Mouse (Mus musculus) MEL (cell line): ENCODE data around the gene Tnfsf14. TPM values are rescaled to one million over a fixed set of nuclear protein-coding genes. Genes with fewer than 3 reads are reported as not detected.

Experiments
- DNase-seq: peaks from one replicate; pipeline ENCODE4 v3.0.0; 2011; ENCODE audit warnings: low read depth, low spot score
- H3K27ac ChIP-seq: 2 replicates; pipeline ENCODE4 v1.5.1; 2012; ENCODE audit warnings: low read depth, mild to moderate bottlenecking, control low read depth, low read length, moderate library complexity; ENCODE audit not compliant: control insufficient read depth
- H3K27me3 ChIP-seq, 2 experiments: fragments of 150-350 bp in 1 of 2; sonication (generic) in 1 of 2; 2 replicates each; pipeline ENCODE4 v1.6.1; 2012; ENCODE audit warnings: low read length in 2 of 2, mild to moderate bottlenecking in 2 of 2, improper control_type of control experiment in 1 of 2, moderate library complexity in 1 of 2; ENCODE audit not compliant: insufficient read depth in 2 of 2, control insufficient read depth in 1 of 2
- H3K36me3 ChIP-seq, 2 experiments: 2 replicates each; pipeline ENCODE4 v1.6.1; 2012 to 2014; ENCODE audit warnings: low read length in 2 of 2, improper control_type of control experiment in 1 of 2, inconsistent platforms in 1 of 2, mild to moderate bottlenecking in 1 of 2; ENCODE audit not compliant: insufficient read depth in 2 of 2, control insufficient read depth in 1 of 2
- H3K4me1 ChIP-seq, 2 experiments: fragments of 150-350 bp in 1 of 2; sonication (generic) in 1 of 2; 2 replicates each; pipeline ENCODE4 v1.6.1; 2012; ENCODE audit warnings: low read length in 2 of 2, improper control_type of control experiment in 1 of 2, mild to moderate bottlenecking in 1 of 2; ENCODE audit not compliant: insufficient read depth in 2 of 2, control insufficient read depth in 1 of 2
- H3K4me3 ChIP-seq, 2 experiments: fragments of 150-350 bp in 1 of 2; sonication (generic) in 1 of 2; 2 replicates each; pipeline ENCODE4 v1.5.1; 2012; ENCODE audit warnings: low read depth in 2 of 2, low read length in 2 of 2, mild to moderate bottlenecking in 2 of 2, moderate library complexity in 2 of 2, control low read depth in 1 of 2, improper control_type of control experiment in 1 of 2; ENCODE audit not compliant: control insufficient read depth in 1 of 2, insufficient read depth in 1 of 2
- H3K79me2 ChIP-seq: 2 replicates; pipeline ENCODE4 v1.6.1; 2012; ENCODE audit warnings: mild to moderate bottlenecking, low read length, moderate library complexity; ENCODE audit not compliant: control insufficient read depth, poor library complexity, insufficient read depth
- H3K9ac ChIP-seq: 2 replicates; pipeline ENCODE4 v1.6.1; 2012; ENCODE audit warnings: low read depth, mild to moderate bottlenecking, control low read depth, low read length, moderate library complexity; ENCODE audit not compliant: control insufficient read depth, poor library complexity, severe bottlenecking
- H3K9me3 ChIP-seq: fragments of 150-350 bp; sonication (generic); replicated peaks from 2 replicates; pipeline ENCODE4 v1.6.1; 2012; ENCODE audit warnings: mild to moderate bottlenecking, low read length, improper control_type of control experiment, moderate library complexity; ENCODE audit not compliant: insufficient read depth
- BHLHE40 ChIP-seq: IDR thresholded peaks from 2 replicates; pipeline ENCODE4 v1.6.1; 2012; ENCODE audit warnings: low read depth, mild to moderate bottlenecking, inconsistent platforms, low read length, improper control_type of control experiment, borderline replicate concordance
- CHD1 ChIP-seq: IDR thresholded peaks from 2 replicates; pipeline ENCODE4 v1.6.1; 2012; ENCODE audit warnings: low read depth, mild to moderate bottlenecking, inconsistent platforms, low read length, improper control_type of control experiment
- ELF1 ChIP-seq: IDR thresholded peaks from 2 replicates; pipeline ENCODE4 v1.6.1; 2014; ENCODE audit warnings: low read depth, mild to moderate bottlenecking, inconsistent platforms, low read length, improper control_type of control experiment, moderate library complexity
- EP300 ChIP-seq, 2 experiments: IDR thresholded peaks; 2 replicates each; pipeline ENCODE4 v1.6.1; 2011; ENCODE audit warnings: improper control_type of control experiment in 2 of 2, low read length in 2 of 2, low read depth in 1 of 2, mild to moderate bottlenecking in 1 of 2
- ETS1 ChIP-seq: IDR thresholded peaks from 2 replicates; pipeline ENCODE4 v1.6.1; 2012; ENCODE audit warnings: low read depth, mild to moderate bottlenecking, inconsistent platforms, low read length, improper control_type of control experiment, moderate library complexity
- GATA1 ChIP-seq: IDR thresholded peaks from 2 replicates; pipeline ENCODE4 v1.6.1; 2011; ENCODE audit warnings: low read depth, low read length, improper control_type of control experiment
- JUND ChIP-seq: IDR thresholded peaks from 2 replicates; pipeline ENCODE4 v1.6.1; 2011; ENCODE audit warnings: low read depth, mild to moderate bottlenecking, improper control_type of control experiment, low read length
- MAFK ChIP-seq: IDR thresholded peaks from 2 replicates; pipeline ENCODE4 v1.6.1; 2011; ENCODE audit warnings: low read depth, mild to moderate bottlenecking, low read length, improper control_type of control experiment, borderline replicate concordance
- MAX ChIP-seq: IDR thresholded peaks from 2 replicates; pipeline ENCODE4 v1.6.1; 2011; ENCODE audit warnings: low read length, improper control_type of control experiment
- MAZ ChIP-seq: IDR thresholded peaks from 2 replicates; pipeline ENCODE4 v1.6.1; 2012; ENCODE audit warnings: low read depth, mild to moderate bottlenecking, inconsistent platforms, low read length, improper control_type of control experiment
- MXI1 ChIP-seq: IDR thresholded peaks from 2 replicates; pipeline ENCODE4 v1.6.1; 2011; ENCODE audit warnings: mild to moderate bottlenecking, low read depth, low read length, improper control_type of control experiment
- MYB ChIP-seq: IDR thresholded peaks from 2 replicates; pipeline ENCODE4 v1.6.1; 2011; ENCODE audit warnings: mild to moderate bottlenecking, low read depth, low read length, improper control_type of control experiment
- MYC ChIP-seq: IDR thresholded peaks from 2 replicates; pipeline ENCODE4 v1.6.1; 2011; ENCODE audit warnings: low read depth, mild to moderate bottlenecking, low read length, improper control_type of control experiment, moderate library complexity
- NELFE ChIP-seq: IDR thresholded peaks from 2 replicates; pipeline ENCODE4 v1.6.1; 2011; ENCODE audit warnings: low read depth, low read length, improper control_type of control experiment
- RAD21 ChIP-seq: IDR thresholded peaks from 2 replicates; pipeline ENCODE4 v1.6.1; 2011; ENCODE audit warnings: mild to moderate bottlenecking, low read depth, low read length, improper control_type of control experiment
- SIN3A ChIP-seq: IDR thresholded peaks from 2 replicates; pipeline ENCODE4 v1.6.1; 2012; ENCODE audit warnings: low read length, improper control_type of control experiment, inconsistent platforms
- TAL1 ChIP-seq: IDR thresholded peaks from 2 replicates; pipeline ENCODE4 v1.6.1; 2012; ENCODE audit warnings: mild to moderate bottlenecking, inconsistent platforms, low read length, moderate library complexity, mixed read lengths
- ZC3H11A ChIP-seq: IDR thresholded peaks from 2 replicates; pipeline ENCODE4 v1.6.1; 2012; ENCODE audit warnings: low read depth, mild to moderate bottlenecking, inconsistent platforms, low read length, improper control_type of control experiment
- ZKSCAN1 ChIP-seq: IDR thresholded peaks from 2 replicates; pipeline ENCODE4 v1.6.1; 2012; ENCODE audit warnings: low read depth, mild to moderate bottlenecking, inconsistent platforms, low read length, improper control_type of control experiment, moderate library complexity
- ZNF384 ChIP-seq: IDR thresholded peaks from 2 replicates; pipeline ENCODE4 v1.6.1; 2012; ENCODE audit warnings: low read depth, mild to moderate bottlenecking, inconsistent platforms, low read length, improper control_type of control experiment
- polyA plus RNA-seq, 2 experiments: library from polyadenylated mRNA; stranded (reverse) in 1 of 2; unstranded in 1 of 2; fragments of >175 nt in 1 of 2; fragments of >200 nt in 1 of 2; gene quantifications; 2 replicates each; pipeline versions ENCODE4 v1.2.1 to v1.2.4; 2012; ENCODE audit warnings: low replicate concordance in 2 of 2, low read depth in 1 of 2; ENCODE audit not compliant: insufficient read length in 2 of 2, insufficient read depth in 1 of 2, missing spikeins in 1 of 2
- total RNA-seq: library from RNA; depleted of rRNA; stranded (reverse); fragments of 300-350 nt; gene quantifications from 2 replicates; pipeline ENCODE4 v1.2.3, GENCODE M21; 2012; rRNA removed

The Tnfsf14 gene
- total and polyA plus RNA-seq, 3 experiments = not detected

DNA sequence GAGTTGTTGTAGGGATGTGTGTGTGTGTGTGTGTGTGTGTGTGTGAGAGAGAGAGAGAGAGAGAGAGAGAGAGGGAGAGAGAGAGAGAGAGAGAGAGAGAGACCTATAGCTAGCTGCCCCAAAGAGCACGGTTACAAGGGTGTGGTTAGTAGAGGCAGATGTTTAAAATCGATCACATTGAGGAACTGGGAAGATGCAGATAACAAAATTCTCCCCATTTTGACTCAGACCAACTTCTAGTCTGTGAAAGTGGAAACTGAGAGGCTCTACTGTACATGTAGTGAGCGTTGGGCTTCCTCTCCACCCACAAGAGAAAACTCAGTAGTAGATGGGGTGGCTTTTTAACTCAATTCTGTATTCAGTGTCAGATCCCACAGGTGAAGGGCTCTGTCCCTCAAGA is 54.3 kb downstream of the Tnfsf14 start:
- Histone ChIP-seq H3K27me3 (0 out of 4 replicates have a peak, but pooled peaks cover 0 to 2% of the 10 kb centered on the region in 2 experiments), H3K9me3 (no peaks in the 10 kb centered on the region), H3K9ac (no peak overlapping the region), H3K79me2 (no peaks in the 10 kb centered on the region), H3K36me3 (peaks cover 0 to 11% of the 10 kb centered on the region in 2 experiments; a peak in 2 of 4 replicates), H3K27ac (peak overlapping the region; percentile 56; the same call in 1 of the 2 replicates), H3K4me3 (no peak overlapping the region), H3K4me1 (peaks cover under 1 to 22% of the 10 kb centered on the region in 2 experiments)
- peak; percentile 39 for DNase-seq
- no peak for TF ChIP-seq MAZ
- TF ChIP-seq MYB = no peak
- TF ChIP-seq BHLHE40 = no peak
- TF ChIP-seq TAL1 = peak; percentile 24; the same call in 1 of the 2 replicates
- no peak for TF ChIP-seq ZNF384
- TF ChIP-seq ZKSCAN1 = no peak
- TF ChIP-seq JUND = 0 out of 2 replicates have a peak, but pooled peaks have one; percentile 54
- TF ChIP-seq ZC3H11A = no peak
- no peak for TF ChIP-seq CHD1
- TF ChIP-seq MXI1 = no peak
- peak; percentile 42 to 65; a peak in 2 of 4 replicates for TF ChIP-seq EP300 (IDR thresholded peaks at IDR 0.05; ENCODE audit: low read depth in 1 of 2, low read length in 2 of 2)
- TF ChIP-seq MAX = no peak
- no peak for TF ChIP-seq ETS1
- no peak for TF ChIP-seq ELF1
- TF ChIP-seq NELFE = no peak
- TF ChIP-seq RAD21 = no peak
- TF ChIP-seq MYC = no peak
- no peak for TF ChIP-seq SIN3A
- TF ChIP-seq MAFK = no peak
- peak; percentile 63 for TF ChIP-seq GATA1

Other genes with a start within 250 kb of the Tnfsf14 start
- not detected in 2 replicates for gene Acer1, start 212.1 kb downstream of the Tnfsf14 start, total RNA-seq
- under 1 TPM in 1 of 2 experiments, not detected in 1; 0.03 TPM for gene Acer1, start 212.1 kb downstream of the Tnfsf14 start, polyA plus RNA-seq
- gene Clpp, start 203.9 kb downstream of the Tnfsf14 start, total RNA-seq = 177 TPM in 2 replicates
- 100 to 1,000 TPM in 1 of 2 experiments, not detected in 1; 178 TPM for gene Clpp, start 203.9 kb downstream of the Tnfsf14 start, polyA plus RNA-seq
- 22.5 and 26.4 TPM in 2 replicates for gene Alkbh7, start 196.8 kb downstream of the Tnfsf14 start, total RNA-seq
- gene Alkbh7, start 196.8 kb downstream of the Tnfsf14 start, polyA plus RNA-seq = 10 to 100 TPM in 1 of 2 experiments, not detected in 1; 18.9 TPM
- gene Pspn, start 194.2 kb downstream of the Tnfsf14 start, total RNA-seq = not detected in 2 replicates
- gene Pspn, start 194.2 kb downstream of the Tnfsf14 start, polyA plus RNA-seq = 1 to 10 TPM in 1 of 2 experiments, not detected in 1; 1.0 TPM
- gene Gtf2f1, start 182.9 kb downstream of the Tnfsf14 start, total RNA-seq = 116 and 145 TPM in 2 replicates
- 100 to 1,000 TPM in 1 of 2 experiments, not detected in 1; 171 TPM for gene Gtf2f1, start 182.9 kb downstream of the Tnfsf14 start, polyA plus RNA-seq
- 0.08 TPM in 1 of 2 replicates, not detected in the other for gene Gm17949, start 182.7 kb downstream of the Tnfsf14 start, total RNA-seq
- under 1 TPM in 1 of 2 experiments, not detected in 1; 0.13 TPM for gene Gm17949, start 182.7 kb downstream of the Tnfsf14 start, polyA plus RNA-seq
- 89.3 and 104 TPM in 2 replicates for gene Khsrp, start 162.7 kb downstream of the Tnfsf14 start, total RNA-seq
- 100 to 1,000 TPM; 125 to 157 TPM for gene Khsrp, start 162.7 kb downstream of the Tnfsf14 start, polyA plus RNA-seq
- 0.08 and 0.13 TPM in 2 replicates for gene Slc25a41, start 152.5 kb downstream of the Tnfsf14 start, total RNA-seq
- under 1 TPM in 1 of 2 experiments, not detected in 1; 0.15 TPM for gene Slc25a41, start 152.5 kb downstream of the Tnfsf14 start, polyA plus RNA-seq
- not detected in 2 replicates for gene Crb3, start 135.1 kb downstream of the Tnfsf14 start, total RNA-seq
- gene Crb3, start 135.1 kb downstream of the Tnfsf14 start, polyA plus RNA-seq = under 1 TPM in 1 of 2 experiments, not detected in 1; 0.19 TPM
- gene Slc25a23, start 134.3 kb downstream of the Tnfsf14 start, total RNA-seq = 4.9 and 5.9 TPM in 2 replicates
- 10 to 100 TPM in 1 of 2 experiments, not detected in 1; 60.8 TPM for gene Slc25a23, start 134.3 kb downstream of the Tnfsf14 start, polyA plus RNA-seq
- 3.2 and 3.8 TPM in 2 replicates for gene Dennd1c, start 115.7 kb downstream of the Tnfsf14 start, total RNA-seq
- gene Dennd1c, start 115.7 kb downstream of the Tnfsf14 start, polyA plus RNA-seq = 10 to 100 TPM in 1 of 2 experiments, not detected in 1; 20.7 TPM
- gene Tubb4a, start 106.4 kb downstream of the Tnfsf14 start, total RNA-seq = 0.35 and 0.62 TPM in 2 replicates
- gene Tubb4a, start 106.4 kb downstream of the Tnfsf14 start, polyA plus RNA-seq = 1 to 10 TPM in 1 of 2 experiments, not detected in 1; 6.4 TPM
- gene Tnfsf9, start 88.9 kb downstream of the Tnfsf14 start, total RNA-seq = 2.0 and 2.5 TPM in 2 replicates
- 1 to 10 TPM in 1 of 2 experiments, not detected in 1; 3.4 TPM for gene Tnfsf9, start 88.9 kb downstream of the Tnfsf14 start, polyA plus RNA-seq
- not detected in 2 replicates for gene Cd70, start 44.4 kb downstream of the Tnfsf14 start, total RNA-seq
- not detected for gene Cd70, start 44.4 kb downstream of the Tnfsf14 start, polyA plus RNA-seq
- gene C3, start 34.0 kb upstream of the Tnfsf14 start, total RNA-seq = 0.35 and 0.59 TPM in 2 replicates
- gene C3, start 34.0 kb upstream of the Tnfsf14 start, polyA plus RNA-seq = 1 to 10 TPM in 1 of 2 experiments, not detected in 1; 3.2 TPM
- 21.8 and 22.1 TPM in 2 replicates for gene Gpr108, start 54.3 kb upstream of the Tnfsf14 start, total RNA-seq
- gene Gpr108, start 54.3 kb upstream of the Tnfsf14 start, polyA plus RNA-seq = 10 to 100 TPM in 1 of 2 experiments, not detected in 1; 35.9 TPM
- 8.9 and 10.9 TPM in 2 replicates for gene Trip10, start 55.3 kb upstream of the Tnfsf14 start, total RNA-seq
- 10 to 100 TPM in 1 of 2 experiments, not detected in 1; 20.8 TPM for gene Trip10, start 55.3 kb upstream of the Tnfsf14 start, polyA plus RNA-seq
- gene Vav1, start 84.9 kb upstream of the Tnfsf14 start, total RNA-seq = 81.8 and 86.7 TPM in 2 replicates
- gene Vav1, start 84.9 kb upstream of the Tnfsf14 start, polyA plus RNA-seq = 10 to 100 TPM in 1 of 2 experiments, not detected in 1; 99.6 TPM
- gene Adgre1, start 164.5 kb upstream of the Tnfsf14 start, total RNA-seq = not detected in 2 replicates
- gene Adgre1, start 164.5 kb upstream of the Tnfsf14 start, polyA plus RNA-seq = not detected